Mouse (Mus musculus): ENCODE data around the gene Cnnm3. TPM values are rescaled to one million over a fixed set of nuclear protein-coding genes. Genes with fewer than 3 reads are reported as not detected.

The Cnnm3 gene
- polyA plus RNA-seq, 1 experiment from 2014 or later, result 7.9 TPM

DNA sequence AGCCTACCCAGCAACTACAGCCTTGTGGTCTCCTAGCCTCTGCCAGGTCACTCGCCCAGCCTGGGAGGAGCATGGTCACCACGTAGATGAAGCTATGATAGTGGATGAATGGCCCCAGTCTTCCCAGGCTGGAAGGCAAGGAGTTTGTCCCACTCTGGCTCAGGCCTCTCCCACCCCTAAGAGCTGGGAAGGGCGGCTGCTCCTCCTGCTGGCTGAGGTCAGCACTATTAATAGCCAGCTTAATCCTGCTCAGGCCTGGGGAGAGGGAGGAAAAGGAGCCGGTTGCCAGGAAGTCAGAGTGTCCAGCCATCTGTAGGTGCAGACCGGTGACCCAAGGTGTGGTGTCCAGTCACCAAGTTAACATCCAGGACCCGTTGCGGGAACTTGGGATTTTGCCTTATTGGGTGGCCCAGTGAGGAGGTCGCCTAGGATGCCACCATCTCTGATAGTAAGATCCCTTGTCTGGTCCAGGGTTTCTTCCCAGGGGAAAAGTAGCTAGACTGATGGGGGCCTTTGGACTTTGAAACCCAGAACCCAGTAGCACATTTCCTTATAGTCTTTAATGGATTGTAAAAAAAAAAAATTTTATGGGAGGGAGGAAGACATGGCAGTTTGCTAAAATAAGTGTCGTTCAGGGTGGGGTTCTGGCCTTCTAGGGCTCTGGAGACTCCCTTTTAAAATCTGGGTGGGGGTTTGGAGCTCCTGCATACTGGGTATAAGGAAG lies 19.1 kb upstream of the Cnnm3 start:
- WGBS, result 57% methylated on average over 9 of the region's 9 CpGs
- no peaks in the 10 kb centered on the region for H3K27me3 ChIP-seq (ENCODE audit: control insufficient read depth, insufficient read depth, low read length)
- no peak overlapping the region for H3K4me3 ChIP-seq (ENCODE audit: low read depth, low read length)
- no peak overlapping the region for H3K4me2 ChIP-seq (replicated peaks; ENCODE audit: low read depth, low read length)
- no peak overlapping the region for H3K9ac ChIP-seq (ENCODE audit: low read depth, low read length)
- no peaks in the 10 kb centered on the region for H3K4me1 ChIP-seq (replicated peaks; ENCODE audit: control insufficient read depth, insufficient read depth, low read length)
- 0 out of 2 replicates have a peak, but pooled peaks have one; percentile 30 for ATAC-seq (ENCODE audit: low FRiP score)
- no peaks in the 10 kb centered on the region for H3K36me3 ChIP-seq (ENCODE audit: control insufficient read depth, insufficient read depth, low read length)
- peak; percentile 36 for DNase-seq (ENCODE audit: low spot score)
- no peaks in the 10 kb centered on the region for H3K9me3 ChIP-seq (ENCODE audit: control insufficient read depth, low read length)
- no peak overlapping the region for H3K27ac ChIP-seq (ENCODE audit: low read depth, low read length)

DNA sequence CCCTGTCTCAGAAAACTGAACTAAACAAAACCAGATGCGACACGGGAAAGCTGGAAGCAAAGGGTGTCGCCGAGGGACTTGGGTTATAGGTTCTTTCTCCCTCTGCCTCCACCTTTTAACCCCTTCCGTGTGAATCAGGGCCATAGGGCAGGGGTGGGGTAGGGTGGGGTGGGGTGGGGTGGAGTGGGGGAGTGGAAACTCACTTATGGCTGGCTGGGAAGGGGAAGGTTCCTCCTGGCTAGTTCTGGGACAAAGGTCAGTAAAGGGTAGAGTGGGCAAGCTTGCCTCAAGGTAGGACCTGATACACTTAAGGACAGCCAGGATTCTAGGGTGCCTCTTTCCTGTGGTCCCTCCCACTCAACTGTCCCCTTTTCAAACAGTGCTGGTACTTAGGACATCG lies 18.4 kb upstream of the Cnnm3 start:
- no peaks in the 10 kb centered on the region for H3K36me3 ChIP-seq (ENCODE audit: control insufficient read depth, insufficient read depth, low read length)
- H3K9me3 ChIP-seq (ENCODE audit: control insufficient read depth, low read length), result no peaks in the 10 kb centered on the region
- ATAC-seq (ENCODE audit: low FRiP score), result no peak
- no peak overlapping the region for H3K9ac ChIP-seq (ENCODE audit: low read depth, low read length)
- no peak for DNase-seq (ENCODE audit: low spot score)
- H3K4me2 ChIP-seq (replicated peaks; ENCODE audit: low read depth, low read length), result no peak overlapping the region
- no peak overlapping the region for H3K27ac ChIP-seq (ENCODE audit: low read depth, low read length)
- no peaks in the 10 kb centered on the region for H3K27me3 ChIP-seq (ENCODE audit: control insufficient read depth, insufficient read depth, low read length)
- 75% methylated on average over 6 of the region's 6 CpGs for WGBS
- H3K4me3 ChIP-seq (ENCODE audit: low read depth, low read length), result no peak overlapping the region
- no peaks in the 10 kb centered on the region for H3K4me1 ChIP-seq (replicated peaks; ENCODE audit: control insufficient read depth, insufficient read depth, low read length)

DNA sequence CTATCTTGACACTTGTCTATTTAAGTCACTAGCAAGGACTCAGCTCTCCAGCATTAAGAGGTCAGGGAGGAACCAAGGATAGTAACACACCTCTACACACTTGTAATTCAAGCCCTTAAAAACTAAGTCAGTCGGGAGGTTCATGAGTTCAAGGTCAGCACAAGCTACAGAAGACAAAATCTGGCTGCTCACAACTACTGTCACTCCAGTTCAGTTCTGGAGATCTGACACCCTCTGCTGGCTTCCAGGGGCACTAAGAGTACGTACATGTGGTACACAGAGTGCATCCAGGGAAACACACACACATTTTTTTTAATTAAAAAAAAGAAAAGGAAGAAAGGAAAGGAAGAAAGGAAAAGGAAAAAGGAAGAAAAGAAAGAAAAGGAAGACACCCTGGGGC lies 14.9 kb upstream of the Cnnm3 start:
- Histone ChIP-seq H3K27ac (ENCODE audit: low read depth, low read length) (no peak overlapping the region), H3K36me3 (ENCODE audit: control insufficient read depth, insufficient read depth, low read length) (no peaks in the 10 kb centered on the region), H3K4me1 (replicated peaks; ENCODE audit: control insufficient read depth, insufficient read depth, low read length) (no peaks in the 10 kb centered on the region), H3K9ac (ENCODE audit: low read depth, low read length) (no peak overlapping the region), H3K4me3 (ENCODE audit: low read depth, low read length) (no peak overlapping the region), H3K27me3 (ENCODE audit: control insufficient read depth, insufficient read depth, low read length) (no peaks in the 10 kb centered on the region), H3K4me2 (replicated peaks; ENCODE audit: low read depth, low read length) (no peak overlapping the region), H3K9me3 (ENCODE audit: control insufficient read depth, low read length) (no peaks in the 10 kb centered on the region)
- no peak for ATAC-seq (ENCODE audit: low FRiP score)
- DNase-seq (ENCODE audit: low spot score), result no peak
- 62% methylated on average over 2 of the region's 2 CpGs for WGBS

DNA sequence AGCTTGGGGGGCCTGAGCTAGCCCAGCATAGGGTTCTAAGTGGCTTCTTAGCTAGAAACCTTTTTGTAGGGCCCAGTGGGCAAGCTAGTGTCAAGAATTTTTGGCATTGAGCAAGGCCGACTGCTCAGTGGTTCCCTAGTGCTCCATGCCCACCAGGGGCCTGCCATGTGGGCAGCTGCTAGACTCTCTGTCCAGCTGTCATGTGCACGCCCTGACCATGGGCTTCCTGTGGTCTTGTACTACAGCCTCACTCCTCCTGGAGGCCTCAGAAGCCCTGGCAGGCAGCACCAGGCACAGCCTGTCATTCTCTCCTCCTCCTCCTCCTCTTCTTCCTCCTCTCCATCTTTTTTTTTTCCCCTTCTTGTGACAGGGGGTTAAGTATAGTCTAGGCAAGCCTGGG lies 14.4 kb upstream of the Cnnm3 start:
- H3K4me1 ChIP-seq (replicated peaks; ENCODE audit: control insufficient read depth, insufficient read depth, low read length), result no peaks in the 10 kb centered on the region
- no peak overlapping the region for H3K27ac ChIP-seq (ENCODE audit: low read depth, low read length)
- no peak overlapping the region for H3K4me3 ChIP-seq (ENCODE audit: low read depth, low read length)
- H3K4me2 ChIP-seq (replicated peaks; ENCODE audit: low read depth, low read length), result no peak overlapping the region
- no peaks in the 10 kb centered on the region for H3K9me3 ChIP-seq (ENCODE audit: control insufficient read depth, low read length)
- no peak overlapping the region for H3K9ac ChIP-seq (ENCODE audit: low read depth, low read length)
- no peak for ATAC-seq (ENCODE audit: low FRiP score)
- DNase-seq (ENCODE audit: low spot score), result no peak
- no peaks in the 10 kb centered on the region for H3K36me3 ChIP-seq (ENCODE audit: control insufficient read depth, insufficient read depth, low read length)
- 76% methylated on average over 2 of the region's 2 CpGs for WGBS
- no peaks in the 10 kb centered on the region for H3K27me3 ChIP-seq (ENCODE audit: control insufficient read depth, insufficient read depth, low read length)

DNA sequence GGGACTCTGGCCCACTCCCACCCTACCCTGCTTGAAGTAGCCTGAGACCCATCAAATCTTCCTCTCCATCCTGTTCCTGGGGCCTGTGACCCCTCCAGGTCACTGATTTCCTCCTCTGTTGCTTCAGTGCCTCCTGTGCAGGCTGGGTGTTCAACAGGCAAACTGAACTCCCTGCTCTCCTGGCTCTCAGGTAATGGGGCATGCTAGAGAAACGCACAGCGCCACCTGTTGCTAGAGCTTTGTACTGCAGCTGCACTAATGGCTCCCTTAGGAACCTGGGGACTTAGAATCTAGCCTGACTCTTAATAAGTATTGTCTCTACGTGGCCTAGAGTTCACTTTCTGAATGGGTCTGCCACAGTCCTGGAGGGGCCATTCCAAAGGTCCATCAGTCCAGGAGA lies 10.4 kb upstream of the Cnnm3 start:
- Histone ChIP-seq H3K36me3 (ENCODE audit: control insufficient read depth, insufficient read depth, low read length) (no peaks in the 10 kb centered on the region), H3K4me2 (replicated peaks; ENCODE audit: low read depth, low read length) (no peak overlapping the region), H3K4me1 (replicated peaks; ENCODE audit: control insufficient read depth, insufficient read depth, low read length) (no peaks in the 10 kb centered on the region), H3K27ac (ENCODE audit: low read depth, low read length) (no peak overlapping the region), H3K27me3 (ENCODE audit: control insufficient read depth, insufficient read depth, low read length) (no peaks in the 10 kb centered on the region), H3K4me3 (ENCODE audit: low read depth, low read length) (no peak overlapping the region), H3K9me3 (ENCODE audit: control insufficient read depth, low read length) (no peaks in the 10 kb centered on the region), H3K9ac (ENCODE audit: low read depth, low read length) (no peak overlapping the region)
- ATAC-seq (ENCODE audit: low FRiP score), result no peak
- WGBS, result 7% methylated on average over 3 of the region's 3 CpGs
- peak; percentile 86 for DNase-seq (ENCODE audit: low spot score)

DNA sequence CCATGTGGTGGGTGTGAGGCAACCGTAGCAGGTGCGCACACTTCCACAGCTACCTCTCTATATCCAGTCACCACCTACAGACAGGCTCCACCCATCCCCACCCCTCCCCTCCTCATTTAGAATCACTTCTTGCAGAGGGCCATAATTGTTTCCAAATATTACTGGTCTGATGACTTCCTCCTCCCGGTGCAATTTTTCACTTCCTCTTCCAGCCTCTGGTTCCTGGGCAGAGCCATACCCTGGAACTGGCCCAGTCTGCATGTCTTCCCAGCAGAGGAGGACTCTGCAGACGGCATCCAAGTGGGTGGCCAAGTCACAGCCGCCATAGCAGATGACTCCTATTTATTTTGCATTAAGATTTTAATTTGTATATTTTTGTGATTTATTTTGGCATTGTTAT lies 3.4 kb upstream of the Cnnm3 start:
- 84% methylated on average over 5 of the region's 5 CpGs for whole genome bisulfite sequencing
- no peak overlapping the region for H3K27ac ChIP-seq (ENCODE audit: low read depth, low read length)
- no peak for ATAC-seq (ENCODE audit: low FRiP score)
- no peaks in the 10 kb centered on the region for H3K9me3 ChIP-seq (ENCODE audit: control insufficient read depth, low read length)
- H3K4me2 ChIP-seq (replicated peaks; ENCODE audit: low read depth, low read length), result no peak overlapping the region
- DNase-seq (ENCODE audit: low spot score), result no peak
- 0 out of 2 replicates have a peak, but pooled peaks cover 1% of the 10 kb centered on the region for H3K4me1 ChIP-seq (replicated peaks; ENCODE audit: control insufficient read depth, insufficient read depth, low read length)
- H3K4me3 ChIP-seq (ENCODE audit: low read depth, low read length), result no peak overlapping the region
- no peaks in the 10 kb centered on the region for H3K36me3 ChIP-seq (ENCODE audit: control insufficient read depth, insufficient read depth, low read length)
- no peaks in the 10 kb centered on the region for H3K27me3 ChIP-seq (ENCODE audit: control insufficient read depth, insufficient read depth, low read length)
- no peak overlapping the region for H3K9ac ChIP-seq (ENCODE audit: low read depth, low read length)

DNA sequence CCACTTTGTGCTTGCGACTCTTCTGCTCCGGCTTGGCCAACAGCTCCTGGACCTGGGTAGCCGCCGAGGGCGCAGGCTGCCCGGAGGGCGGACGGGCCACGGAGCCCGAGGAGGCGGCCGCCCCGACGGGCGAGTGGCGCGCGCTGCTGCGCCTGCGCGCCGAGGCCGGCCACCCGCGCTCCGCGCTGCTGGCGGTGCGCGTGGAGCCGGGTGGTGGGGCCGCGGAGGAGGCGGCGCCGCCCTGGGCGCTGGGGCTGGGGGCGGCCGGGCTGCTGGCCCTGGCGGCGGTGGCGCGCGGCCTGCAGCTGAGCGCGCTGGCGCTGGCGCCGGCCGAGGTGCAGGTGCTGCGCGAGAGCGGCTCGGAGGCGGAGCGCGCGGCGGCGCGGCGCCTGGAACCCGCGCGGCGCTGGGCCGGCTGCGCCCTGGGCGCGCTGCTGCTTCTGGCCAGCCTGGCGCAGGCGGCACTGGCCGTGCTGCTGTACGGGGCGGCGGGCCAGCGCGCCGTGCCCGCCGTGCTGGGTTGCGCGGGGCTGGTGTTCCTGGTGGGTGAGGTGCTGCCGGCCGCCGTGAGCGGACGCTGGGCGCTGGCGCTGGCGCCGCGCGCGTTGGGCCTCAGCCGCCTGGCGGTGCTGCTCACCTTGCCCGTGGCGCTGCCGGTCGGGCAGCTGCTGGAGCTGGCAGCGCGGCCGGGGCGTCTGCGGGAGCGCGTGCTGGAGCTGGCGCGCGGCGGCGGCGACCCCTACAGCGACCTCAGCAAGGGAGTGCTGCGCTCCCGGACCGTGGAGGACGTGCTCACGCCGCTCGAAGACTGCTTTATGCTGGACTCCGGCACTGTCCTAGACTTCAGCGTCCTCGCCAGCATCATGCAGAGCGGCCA lies 660 bp downstream of the Cnnm3 start:
- WGBS, result under 1% methylated on average over 52 of the region's 126 CpGs
- H3K9me3 ChIP-seq (ENCODE audit: control insufficient read depth, low read length), result no peaks in the 10 kb centered on the region
- peak; percentile 75 for ATAC-seq (ENCODE audit: low FRiP score)

DNA sequence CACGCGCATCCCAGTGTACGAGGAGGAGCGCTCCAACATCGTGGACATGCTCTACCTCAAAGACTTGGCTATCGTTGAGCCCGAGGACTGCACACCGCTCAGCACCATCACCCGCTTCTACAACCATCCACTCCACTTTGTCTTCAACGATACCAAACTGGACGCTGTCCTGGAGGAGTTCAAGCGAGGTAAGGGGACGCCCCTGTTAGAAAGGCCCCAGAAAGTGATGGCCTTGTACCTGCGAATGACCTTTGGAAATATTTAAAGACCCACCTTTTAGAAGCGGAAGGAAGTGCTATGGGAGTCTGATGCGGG lies 1.3 kb downstream of the Cnnm3 start:
- no peak for DNase-seq (ENCODE audit: low spot score)
- Histone ChIP-seq H3K27ac (ENCODE audit: low read depth, low read length) (peak overlapping the region; percentile 98; the same call in 1 of the 2 replicates), H3K4me2 (replicated peaks; ENCODE audit: low read depth, low read length) (peak overlapping the region; percentile 89), H3K9ac (ENCODE audit: low read depth, low read length) (peak overlapping the region; percentile 92), H3K4me3 (ENCODE audit: low read depth, low read length) (peak overlapping the region; percentile 88), H3K36me3 (ENCODE audit: control insufficient read depth, insufficient read depth, low read length) (no peaks in the 10 kb centered on the region), H3K9me3 (ENCODE audit: control insufficient read depth, low read length) (no peaks in the 10 kb centered on the region), H3K27me3 (ENCODE audit: control insufficient read depth, insufficient read depth, low read length) (no peaks in the 10 kb centered on the region), H3K4me1 (replicated peaks; ENCODE audit: control insufficient read depth, insufficient read depth, low read length) (0 out of 2 replicates have a peak, but pooled peaks cover 4% of the 10 kb centered on the region)
- no peak for ATAC-seq (ENCODE audit: low FRiP score)
- WGBS, result under 1% methylated on average over 16 of the region's 16 CpGs

More for the DNA sequence above, 660 bp downstream of the Cnnm3 start:
- Histone ChIP-seq H3K4me1 (replicated peaks; ENCODE audit: control insufficient read depth, insufficient read depth, low read length) (0 out of 2 replicates have a peak, but pooled peaks cover 4% of the 10 kb centered on the region), H3K4me3 (ENCODE audit: low read depth, low read length) (peak overlapping the region; percentile 88), H3K36me3 (ENCODE audit: control insufficient read depth, insufficient read depth, low read length) (no peaks in the 10 kb centered on the region), H3K27me3 (ENCODE audit: control insufficient read depth, insufficient read depth, low read length) (no peaks in the 10 kb centered on the region), H3K27ac (ENCODE audit: low read depth, low read length) (peak overlapping the region; percentile 98), H3K4me2 (replicated peaks; ENCODE audit: low read depth, low read length) (peak overlapping the region; percentile 89), H3K9ac (ENCODE audit: low read depth, low read length) (peak overlapping the region; percentile 92)
- DNase-seq (ENCODE audit: low spot score), result peak; percentile 68
